Mouse (Mus musculus) liver, embryonic 15.5 days (tissue): Measurements from ENCODE around the gene Fcgr4. TPM values are rescaled to one million over a fixed set of nuclear protein-coding genes. Genes with fewer than 3 reads are reported as not detected.

Source experiments
- ATAC-seq: fragments of 200-750 bp; cut with Nextera tagmentation; 2 replicates; pipeline ENCODE4 v1.8.0; 2017; ENCODE audit warnings: moderate number of reproducible peaks, mild to moderate bottlenecking, moderate library complexity; ENCODE audit not compliant: insufficient read depth
- H3K27ac ChIP-seq: fragments of 300-500 bp; sonication (generic); replicated peaks from 2 replicates; pipeline ENCODE4 v1.5.1; 2015; ENCODE audit warnings: mild to moderate bottlenecking, inconsistent platforms
- H3K27me3 ChIP-seq: fragments of 300-500 bp; sonication (generic); 2 replicates; pipeline ENCODE4 v1.6.1; 2015; ENCODE audit warnings: mild to moderate bottlenecking, inconsistent platforms
- H3K36me3 ChIP-seq: fragments of 300-500 bp; sonication (generic); replicated peaks from 2 replicates; pipeline ENCODE4 v1.6.1; 2015; ENCODE audit warnings: moderate library complexity, mild to moderate bottlenecking, inconsistent platforms
- H3K4me1 ChIP-seq: fragments of 300-500 bp; sonication (generic); replicated peaks from 2 replicates; pipeline ENCODE4 v1.6.1; 2015; ENCODE audit warnings: inconsistent platforms
- H3K4me2 ChIP-seq: fragments of 300-500 bp; sonication (generic); 2 replicates; pipeline ENCODE4 v1.6.1; 2015; ENCODE audit warnings: moderate library complexity, mild to moderate bottlenecking, inconsistent platforms
- H3K4me3 ChIP-seq: fragments of 300-500 bp; sonication (generic); replicated peaks from 2 replicates; pipeline ENCODE4 v1.5.1; 2015; ENCODE audit warnings: mild to moderate bottlenecking, inconsistent platforms
- H3K9ac ChIP-seq: fragments of 300-500 bp; sonication (generic); 2 replicates; pipeline ENCODE4 v1.6.1; 2015; ENCODE audit warnings: moderate library complexity, mild to moderate bottlenecking, inconsistent platforms
- H3K9me3 ChIP-seq: fragments of 300-500 bp; sonication (generic); replicated peaks from 2 replicates; pipeline ENCODE4 v1.6.1; 2016; ENCODE audit warnings: inconsistent platforms
- WGBS: fragments of 180-500 bp; shearing (Covaris S2); methylation state at CpG from one replicate; pipeline ENCODE4 v1.1.7; 2015; ENCODE audit warnings: mixed read lengths; ENCODE audit not compliant: insufficient replicate concordance; 5-methylcytosine and 5-hydroxymethylcytosine counted together
- polyA plus RNA-seq: library from polyadenylated mRNA; unstranded; fragments of >200 nt; fragmentation: Nextera tagmentation; extraction: Ambion mirVana; gene quantifications from 2 replicates; pipeline ENCODE4 v1.2.1, GENCODE M21; 2015

The Fcgr4 gene
- polyA plus RNA-seq, 1 experiment from 2014 or later = 3.9 TPM

GRCm38 (mm10) chr1:170985092-170985491 is 33.6 kb upstream of the Fcgr4 start:
- Histone ChIP-seq H3K36me3 (no peaks in the 10 kb centered on the region), H3K4me3 (no peak overlapping the region), H3K4me2 (no peak overlapping the region), H3K9me3 (no peaks in the 10 kb centered on the region), H3K4me1 (no peaks in the 10 kb centered on the region), H3K27ac (no peak overlapping the region), H3K27me3 (no peaks in the 10 kb centered on the region; the same call in 1 of the 2 replicates), H3K9ac (no peak overlapping the region)
- WGBS = 42% methylated on average over 3 of the region's 3 CpGs
- no peak for ATAC-seq

DNA sequence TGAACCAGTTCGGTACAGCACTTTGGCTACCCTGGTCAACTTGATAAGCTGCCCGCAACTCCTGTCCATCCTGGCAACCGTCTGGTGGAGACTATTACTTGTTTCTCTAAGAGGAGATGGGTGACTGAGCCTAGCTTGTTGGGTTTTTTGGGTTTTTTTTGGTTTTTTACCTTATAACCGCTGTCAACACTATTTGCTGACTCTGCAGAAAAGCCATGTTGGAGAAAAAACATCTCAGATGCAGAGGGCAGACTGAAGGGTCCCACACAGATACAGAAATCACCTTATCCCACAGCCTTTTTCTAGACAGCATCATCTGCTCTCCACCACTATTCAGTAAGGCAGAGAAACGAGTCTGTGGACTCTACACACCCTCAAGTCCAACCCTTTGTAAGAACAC is 32.9 kb upstream of the Fcgr4 start:
- no peak overlapping the region for H3K4me2 ChIP-seq
- no peaks in the 10 kb centered on the region for H3K9me3 ChIP-seq
- ATAC-seq = no peak
- H3K36me3 ChIP-seq = no peaks in the 10 kb centered on the region
- no peak overlapping the region for H3K27ac ChIP-seq
- H3K4me3 ChIP-seq = no peak overlapping the region
- no peaks in the 10 kb centered on the region; the same call in 1 of the 2 replicates for H3K27me3 ChIP-seq
- no peaks in the 10 kb centered on the region for H3K4me1 ChIP-seq
- WGBS = 69% methylated on average over 5 of the region's 5 CpGs
- no peak overlapping the region for H3K9ac ChIP-seq

- Histone ChIP-seq H3K4me1 (no peaks in the 10 kb centered on the region), H3K36me3 (no peaks in the 10 kb centered on the region), H3K27me3 (no peaks in the 10 kb centered on the region; the same call in 1 of the 2 replicates), H3K9me3 (no peaks in the 10 kb centered on the region), H3K27ac (no peak overlapping the region), H3K9ac (no peak overlapping the region), H3K4me3 (no peak overlapping the region), H3K4me2 (no peak overlapping the region)
- ATAC-seq = no peak
- 58% methylated on average over 9 of the region's 9 CpGs for WGBS
Measured at GRCm38 (mm10) chr1:170989656-170990055, 29.1 kb upstream of the Fcgr4 start.

GRCm38 (mm10) chr1:170992550-170992949 is 26.2 kb upstream of the Fcgr4 start:
- no peaks in the 10 kb centered on the region; the same call in 1 of the 2 replicates for H3K27me3 ChIP-seq
- ATAC-seq = no peak
- 45% methylated on average over 5 of the region's 5 CpGs for WGBS

GRCm38 (mm10) chr1:170996034-170996433 is 22.7 kb upstream of the Fcgr4 start:
- H3K27ac ChIP-seq = no peak overlapping the region
- ATAC-seq = no peak
- no peaks in the 10 kb centered on the region for H3K27me3 ChIP-seq
- H3K36me3 ChIP-seq = no peaks in the 10 kb centered on the region
- H3K4me2 ChIP-seq = no peak overlapping the region
- no peak overlapping the region for H3K4me3 ChIP-seq
- 0 out of 2 replicates have a peak, but pooled peaks cover 5% of the 10 kb centered on the region for H3K4me1 ChIP-seq
- no peaks in the 10 kb centered on the region for H3K9me3 ChIP-seq
- WGBS = 45% methylated on average over 3 of the region's 3 CpGs
- H3K9ac ChIP-seq = no peak overlapping the region

More at GRCm38 (mm10) chr1:170992550-170992949, 26.2 kb upstream of the Fcgr4 start:
- Histone ChIP-seq H3K9ac (no peak overlapping the region), H3K4me3 (no peak overlapping the region), H3K9me3 (no peaks in the 10 kb centered on the region), H3K4me2 (no peak overlapping the region), H3K4me1 (no peaks in the 10 kb centered on the region), H3K27ac (no peak overlapping the region), H3K36me3 (no peaks in the 10 kb centered on the region)

GRCm38 (mm10) chr1:170996753-170997152 is 22.0 kb upstream of the Fcgr4 start:
- H3K27me3 ChIP-seq = no peaks in the 10 kb centered on the region
- ATAC-seq = no peak
- 25% methylated on average over 3 of the region's 3 CpGs for WGBS

GRCm38 (mm10) chr1:170997756-170998655 is 20.7 kb upstream of the Fcgr4 start:
- Histone ChIP-seq H3K9me3 (no peaks in the 10 kb centered on the region), H3K4me2 (peak overlapping the region; percentile 47), H3K9ac (no peak overlapping the region), H3K27me3 (no peaks in the 10 kb centered on the region), H3K36me3 (no peaks in the 10 kb centered on the region), H3K4me1 (0 out of 2 replicates have a peak, but pooled peaks cover 5% of the 10 kb centered on the region), H3K4me3 (peak overlapping the region; percentile 17), H3K27ac (peak overlapping the region; percentile 19)
- WGBS = 20% methylated on average over 21 of the region's 21 CpGs
- peak; percentile 64 for ATAC-seq

More at GRCm38 (mm10) chr1:170996753-170997152, 22.0 kb upstream of the Fcgr4 start:
- 0 out of 2 replicates have a peak, but pooled peaks cover 5% of the 10 kb centered on the region for H3K4me1 ChIP-seq
- H3K9me3 ChIP-seq = no peaks in the 10 kb centered on the region
- H3K4me3 ChIP-seq = no peak overlapping the region
- no peak overlapping the region for H3K27ac ChIP-seq
- H3K4me2 ChIP-seq = no peak overlapping the region
- H3K36me3 ChIP-seq = no peaks in the 10 kb centered on the region
- H3K9ac ChIP-seq = no peak overlapping the region

DNA sequence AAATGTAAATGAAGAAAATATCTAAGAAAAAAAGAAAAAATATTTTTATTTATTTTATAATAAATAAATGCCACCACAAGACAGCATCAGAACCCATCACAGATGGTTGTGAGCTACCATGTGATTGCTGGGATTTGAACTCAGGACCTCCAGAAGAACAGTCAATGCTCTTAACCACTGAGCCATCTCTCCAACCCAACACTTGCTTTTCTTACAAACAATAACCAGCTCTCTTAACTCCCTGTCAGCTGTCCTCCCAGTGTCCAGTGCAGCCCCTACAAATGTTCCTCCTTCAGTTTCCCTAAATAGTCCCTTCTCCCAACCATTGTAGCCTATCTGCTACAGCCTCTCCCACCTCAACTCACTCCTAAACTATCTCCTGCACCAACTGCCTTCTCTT is 18.9 kb upstream of the Fcgr4 start:
- H3K9me3 ChIP-seq = no peaks in the 10 kb centered on the region
- H3K4me1 ChIP-seq = 0 out of 2 replicates have a peak, but pooled peaks cover 5% of the 10 kb centered on the region
- ATAC-seq = no peak
- H3K4me2 ChIP-seq = no peak overlapping the region
- H3K27me3 ChIP-seq = no peaks in the 10 kb centered on the region
- no peak overlapping the region for H3K4me3 ChIP-seq
- no peak overlapping the region for H3K27ac ChIP-seq
- H3K9ac ChIP-seq = no peak overlapping the region
- no peaks in the 10 kb centered on the region for H3K36me3 ChIP-seq

GRCm38 (mm10) chr1:171005081-171005480 is 13.6 kb upstream of the Fcgr4 start:
- Histone ChIP-seq H3K27ac (no peak overlapping the region), H3K36me3 (no peaks in the 10 kb centered on the region), H3K4me2 (no peak overlapping the region), H3K9ac (no peak overlapping the region), H3K27me3 (no peaks in the 10 kb centered on the region), H3K4me3 (no peak overlapping the region), H3K4me1 (0 out of 2 replicates have a peak, but pooled peaks cover 5% of the 10 kb centered on the region), H3K9me3 (no peaks in the 10 kb centered on the region)
- 45% methylated on average over 6 of the region's 6 CpGs for WGBS
- ATAC-seq = no peak

DNA sequence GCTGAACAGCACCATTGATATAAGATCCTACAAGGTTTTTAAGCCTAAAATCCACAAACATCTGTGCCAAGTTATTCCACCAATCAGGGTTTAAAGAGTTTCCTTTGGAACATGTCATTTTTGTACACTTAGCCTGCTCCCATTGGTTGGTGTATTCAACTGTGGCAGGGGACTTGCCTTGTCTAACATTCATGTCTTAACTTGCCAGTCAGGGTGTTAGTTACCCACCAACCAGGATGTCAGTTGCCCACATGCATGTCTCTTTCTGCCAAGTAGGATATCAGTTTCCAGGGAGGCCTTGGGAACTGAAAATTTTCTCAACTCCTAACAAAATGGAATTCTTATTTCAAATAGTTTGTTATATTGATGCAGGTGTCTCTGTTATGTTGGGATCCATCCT is 13.1 kb upstream of the Fcgr4 start:
- Histone ChIP-seq H3K4me3 (no peak overlapping the region), H3K4me1 (0 out of 2 replicates have a peak, but pooled peaks cover 5% of the 10 kb centered on the region), H3K9me3 (no peaks in the 10 kb centered on the region), H3K9ac (no peak overlapping the region), H3K36me3 (no peaks in the 10 kb centered on the region), H3K27ac (no peak overlapping the region), H3K4me2 (no peak overlapping the region), H3K27me3 (no peaks in the 10 kb centered on the region)
- no peak for ATAC-seq

DNA sequence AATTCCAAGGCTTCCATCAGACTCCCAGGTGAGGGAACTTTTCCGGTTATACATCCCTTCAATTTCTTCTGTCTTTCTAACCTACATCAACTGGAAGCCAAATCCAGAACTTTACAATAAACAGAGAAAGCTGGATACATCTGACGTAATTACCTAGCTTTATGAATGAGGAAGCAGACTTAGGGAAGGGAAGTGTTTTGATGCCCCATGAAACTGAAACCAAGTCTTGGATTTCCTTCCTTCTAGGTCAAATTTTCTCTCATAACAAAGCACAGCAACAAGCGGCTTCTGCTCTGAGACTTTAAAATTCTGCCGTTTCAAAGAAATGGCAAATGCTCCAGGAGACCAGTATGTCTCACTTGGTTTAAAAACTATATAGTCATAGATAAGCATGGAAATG is 12.4 kb upstream of the Fcgr4 start:
- no peak overlapping the region for H3K4me3 ChIP-seq
- H3K4me2 ChIP-seq = no peak overlapping the region
- H3K27ac ChIP-seq = no peak overlapping the region
- H3K27me3 ChIP-seq = no peaks in the 10 kb centered on the region
- no peak overlapping the region for H3K9ac ChIP-seq
- ATAC-seq = no peak
- no peaks in the 10 kb centered on the region for H3K9me3 ChIP-seq
- 0 out of 2 replicates have a peak, but pooled peaks cover 5% of the 10 kb centered on the region for H3K4me1 ChIP-seq
- WGBS = 41% methylated on average over 4 of the region's 4 CpGs
- no peaks in the 10 kb centered on the region for H3K36me3 ChIP-seq
